8 mouse cellular contexts compared by ENCODE assay signal in genomic region chr3:68576431-68576830, GRCm38 (mm10).
DNase-seq lines count a peak whose midpoint lies in the region; ATAC-seq lines count a peak whose summit lies in the region.

No protein-coding gene starts in this region.

- peaks cover 69% of the 10 kb centered on the region for H3K4me1 ChIP-seq in heart, embryonic 13.5 days
- H3K4me1 ChIP-seq in neural tube, embryonic 12.5 days: peaks cover 46% of the 10 kb centered on the region

- no peaks in the 10 kb centered on the region for H3K9me3 ChIP-seq in heart, embryonic 13.5 days
- no peaks in the 10 kb centered on the region for H3K9me3 ChIP-seq in neural tube, embryonic 12.5 days

- H3K27me3 ChIP-seq in heart, embryonic 13.5 days (replicated peaks): no peaks in the 10 kb centered on the region
- H3K27me3 ChIP-seq in neural tube, embryonic 12.5 days (replicated peaks): no peaks in the 10 kb centered on the region

- ATAC-seq in heart, embryonic 13.5 days (ENCODE audit: extremely low read depth, insufficient number of reproducible peaks, low FRiP score, low TSS enrichment): peak; percentile 52; the same call in 1 of the 2 replicates
- peak; percentile 31 for ATAC-seq in neural tube, embryonic 12.5 days (ENCODE audit: low FRiP score, low read depth)

- 4% methylated on average over 7 of the region's 7 CpGs for WGBS in heart, embryonic 13.5 days
- 18% methylated on average over 7 of the region's 7 CpGs for WGBS in neural tube, embryonic 12.5 days

- H3K4me2 ChIP-seq in heart, embryonic 13.5 days: peak overlapping the region; percentile 51
- H3K4me2 ChIP-seq in neural tube, embryonic 12.5 days (replicated peaks): peak overlapping the region; percentile 65

- no peak overlapping the region for H3K4me3 ChIP-seq in heart, embryonic 13.5 days
- H3K4me3 ChIP-seq in neural tube, embryonic 12.5 days: no peak overlapping the region

- H3K36me3 ChIP-seq in heart, embryonic 13.5 days: no peaks in the 10 kb centered on the region
- no peaks in the 10 kb centered on the region for H3K36me3 ChIP-seq in neural tube, embryonic 12.5 days

- H3K9ac ChIP-seq in heart, embryonic 13.5 days: peak overlapping the region; percentile 66
- peak overlapping the region; percentile 26; the same call in 1 of the 2 replicates for H3K9ac ChIP-seq in neural tube, embryonic 12.5 days

- no peak for DNase-seq in heart, adult 8-10 months (ENCODE audit: low spot score)
- DNase-seq in cerebellum, adult 11-12 months: peak; percentile 97
- peak; percentile 73 to 77 for DNase-seq in frontal cortex, postnatal 14 days (ENCODE audit: low spot score in 2 of 2)
- peak; percentile 73 for DNase-seq in layer of hippocampus, postnatal 25 days (ENCODE audit: extremely low spot score in 1 of 2, low spot score in 1 of 2)
- no peak for DNase-seq in urinary bladder, postnatal 10 days (ENCODE audit: low spot score)
- DNase-seq in thymus, postnatal 0 days (ENCODE audit: low spot score): no peak

- peak overlapping the region; percentile 73 for H3K27ac ChIP-seq in heart, embryonic 13.5 days (replicated peaks)
- no peak overlapping the region; the same call in 1 of the 2 replicates for H3K27ac ChIP-seq in neural tube, embryonic 12.5 days

Comparison
In these comparisons a context has a peak if more than half of its experiments do, and no peak if none do; other contexts are left out.
1. DNase-seq: peak in cerebellum, adult 11-12 months (single experiment), frontal cortex, postnatal 14 days (2 of 2) and layer of hippocampus, postnatal 25 days (2 of 2); none in heart, adult 8-10 months (single experiment), urinary bladder, postnatal 10 days (single experiment) and thymus, postnatal 0 days (single experiment).